Mouse (Mus musculus) kidney, adult 8-10 months (tissue): ENCODE measurements around the gene Fam207a.

ENCODE experiments used
- DNase-seq, 2 experiments: peaks; one replicate each; pipeline ENCODE4 v3.0.0; 2022

Fam207a gene

GRCm38 (mm10) chr10:77502967-77503922, 12.3 kb downstream of the Fam207a start:
- DNase-seq, result no peak

- no peak for DNase-seq
These were observed 14.9 kb downstream of the Fam207a start for GRCm38 (mm10) chr10:77500636-77501035.

GRCm38 (mm10) chr10:77498254-77498653, 17.3 kb downstream of the Fam207a start:
- DNase-seq, result no peak

- DNase-seq, result no peak
These were observed 18.4 kb downstream of the Fam207a start for GRCm38 (mm10) chr10:77497185-77497584.

- no peak for DNase-seq
These were observed 22.7 kb downstream of the Fam207a start for GRCm38 (mm10) chr10:77492885-77493284.

- no peak for DNase-seq
These were observed 24.0 kb downstream of the Fam207a start for GRCm38 (mm10) chr10:77491585-77491984.

GRCm38 (mm10) chr10:77488168-77488567, 27.4 kb downstream of the Fam207a start:
- DNase-seq, result no peak

GRCm38 (mm10) chr10:77485786-77486185, 29.8 kb downstream of the Fam207a start:
- DNase-seq, result no peak

GRCm38 (mm10) chr10:77484205-77484935, 31.2 kb downstream of the Fam207a start:
- DNase-seq, result peak; percentile 61 to 63

GRCm38 (mm10) chr10:77481814-77482213, 33.8 kb downstream of the Fam207a start:
- no peak for DNase-seq

GRCm38 (mm10) chr10:77479972-77480371, 35.6 kb downstream of the Fam207a start:
- DNase-seq, result no peak

- no peak for DNase-seq
These were observed 38.7 kb downstream of the Fam207a start for GRCm38 (mm10) chr10:77476907-77477306.

GRCm38 (mm10) chr10:77472188-77472587, 43.4 kb downstream of the Fam207a start:
- DNase-seq, result no peak

- no peak for DNase-seq
These were observed 44.1 kb downstream of the Fam207a start for GRCm38 (mm10) chr10:77471512-77471911.

GRCm38 (mm10) chr10:77470763-77471162, 44.8 kb downstream of the Fam207a start:
- no peak for DNase-seq

GRCm38 (mm10) chr10:77468675-77469074, 46.9 kb downstream of the Fam207a start:
- DNase-seq, result no peak

- DNase-seq, result no peak
These were observed 48.2 kb downstream of the Fam207a start for GRCm38 (mm10) chr10:77467407-77467806.

GRCm38 (mm10) chr10:77465902-77466301, 49.7 kb downstream of the Fam207a start:
- no peak for DNase-seq

- no peak for DNase-seq
These were observed 51.2 kb downstream of the Fam207a start for GRCm38 (mm10) chr10:77464181-77464936.

GRCm38 (mm10) chr10:77461161-77461560, 54.4 kb downstream of the Fam207a start:
- no peak for DNase-seq

GRCm38 (mm10) chr10:77457701-77458100, 57.9 kb downstream of the Fam207a start:
- DNase-seq, result no peak

GRCm38 (mm10) chr10:77456507-77456906, 59.1 kb downstream of the Fam207a start:
- DNase-seq, result no peak
